Mouse (Mus musculus) liver, embryonic 11.5 days (tissue): Measurements from ENCODE around the gene Palld. TPM values are rescaled to one million over a fixed set of nuclear protein-coding genes. Genes with fewer than 3 reads are reported as not detected.

Source experiments
- ATAC-seq: fragments of 200-750 bp; cut with Nextera tagmentation; replicated peaks from 2 replicates; pipeline ENCODE4 v1.8.0; 2017; ENCODE audit warnings: moderate number of reproducible peaks, mild to moderate bottlenecking, moderate TSS enrichment, moderate library complexity; ENCODE audit not compliant: low FRiP score
- DNase-seq: peaks from one replicate; pipeline ENCODE4 v3.0.0-alpha.2; 2017; ENCODE audit warnings: low spot score
- H3K27ac ChIP-seq: fragments of 300-500 bp; sonication (generic); 2 replicates; pipeline ENCODE4 v1.5.1; 2014; ENCODE audit warnings: mild to moderate bottlenecking, low read depth, low read length, control low read depth
- H3K27me3 ChIP-seq: fragments of 300-500 bp; sonication (generic); replicated peaks from 2 replicates; pipeline ENCODE4 v1.6.1; 2014; ENCODE audit warnings: low read length, mixed read lengths; ENCODE audit not compliant: control insufficient read depth, insufficient read depth
- H3K36me3 ChIP-seq: fragments of 300-500 bp; sonication (generic); 2 replicates; pipeline ENCODE4 v1.6.1; 2014; ENCODE audit warnings: mild to moderate bottlenecking, low read length, moderate library complexity, mixed read lengths; ENCODE audit not compliant: control insufficient read depth, insufficient read depth
- H3K4me1 ChIP-seq: fragments of 300-500 bp; sonication (generic); replicated peaks from 2 replicates; pipeline ENCODE4 v1.6.1; 2014; ENCODE audit warnings: low read length, mixed read lengths; ENCODE audit not compliant: control insufficient read depth, insufficient read depth
- H3K4me2 ChIP-seq: fragments of 300-500 bp; sonication (generic); 2 replicates; pipeline ENCODE4 v1.6.1; 2014; ENCODE audit warnings: mild to moderate bottlenecking, control low read depth, moderate library complexity
- H3K4me3 ChIP-seq: fragments of 300-500 bp; sonication (generic); 2 replicates; pipeline ENCODE4 v1.5.1; 2014; ENCODE audit warnings: low read depth, low read length, control low read depth
- H3K9ac ChIP-seq: fragments of 300-500 bp; sonication (generic); 2 replicates; pipeline ENCODE4 v1.6.1; 2014; ENCODE audit warnings: low read depth, low read length, control low read depth
- H3K9me3 ChIP-seq: fragments of 300-500 bp; sonication (generic); 2 replicates; pipeline ENCODE4 v1.6.1; 2016; ENCODE audit warnings: low read length, inconsistent platforms, mixed read lengths; ENCODE audit not compliant: control insufficient read depth
- WGBS: fragments of 180-500 bp; shearing (Covaris S2); extraction: QIAGEN DNeasy Blood & Tissue Kit; methylation state at CpG from one replicate; pipeline ENCODE4 v1.1.7; 2014; 5-methylcytosine and 5-hydroxymethylcytosine counted together
- polyA plus RNA-seq: library from polyadenylated mRNA; unstranded; fragments of >200 nt; fragmentation: Nextera tagmentation; extraction: Ambion mirVana; gene quantifications from 2 replicates; pipeline ENCODE4 v1.2.1, GENCODE M21; 2014

Palld gene
- polyA plus RNA-seq, 1 experiment from 2014 or later: 22.9 TPM

DNA sequence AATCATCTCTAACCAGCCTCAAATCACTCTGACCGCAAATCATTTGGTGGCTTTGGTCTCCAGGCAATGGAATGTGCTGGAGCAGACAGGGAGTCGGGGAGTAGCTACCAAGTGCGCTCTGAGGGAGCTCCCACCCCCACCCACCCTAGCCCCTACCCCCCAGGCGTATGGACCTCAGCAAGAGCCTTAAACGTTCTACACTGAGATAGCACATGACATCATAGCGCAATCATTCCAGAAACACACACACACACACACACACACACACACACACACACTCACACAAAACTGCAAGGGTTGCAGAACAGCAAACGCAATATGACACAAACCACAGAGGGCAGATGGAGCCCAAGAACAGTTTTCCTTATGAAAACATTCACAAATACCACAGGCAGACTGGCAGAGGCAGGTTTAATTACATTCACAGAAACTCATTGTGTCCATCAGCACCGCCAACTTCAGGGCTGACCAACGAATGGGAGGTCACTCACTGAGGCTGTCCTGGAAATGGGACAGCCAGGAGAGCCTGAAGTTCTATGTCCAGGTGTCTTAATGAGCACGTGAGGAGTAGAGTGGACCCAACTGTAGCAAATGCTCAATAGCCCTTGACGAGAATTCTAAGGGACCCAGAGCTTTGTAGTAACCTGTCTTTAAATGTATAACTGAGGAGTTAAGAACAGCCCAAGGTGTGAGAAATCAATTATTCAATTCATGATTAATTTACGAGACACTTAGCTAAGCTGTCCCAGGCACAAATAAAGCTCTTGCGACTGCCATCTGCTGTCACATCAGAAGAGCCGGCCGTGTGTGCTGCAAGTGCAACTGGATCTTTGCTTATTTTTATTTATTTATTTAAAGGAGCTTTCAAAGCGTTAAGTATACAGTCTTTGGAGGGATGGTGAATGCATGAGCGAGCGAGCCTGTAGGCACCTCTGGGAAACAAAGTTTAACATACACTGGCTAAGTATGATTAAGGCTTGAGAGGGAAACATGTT is 145.2 kb downstream of the Palld start:
- no peaks in the 10 kb centered on the region for H3K9me3 ChIP-seq
- no peak overlapping the region for H3K9ac ChIP-seq
- H3K36me3 ChIP-seq: no peaks in the 10 kb centered on the region
- 51% methylated on average over 18 of the region's 18 CpGs for WGBS
- peaks cover 2% of the 10 kb centered on the region; the same call in 1 of the 2 replicates for H3K4me1 ChIP-seq
- no peak overlapping the region for H3K4me2 ChIP-seq
- DNase-seq (no peak), ATAC-seq (no peak)
- H3K27me3 ChIP-seq: peaks cover 8% of the 10 kb centered on the region; the same call in 1 of the 2 replicates
- H3K4me3 ChIP-seq: no peak overlapping the region
- no peak overlapping the region for H3K27ac ChIP-seq

DNA sequence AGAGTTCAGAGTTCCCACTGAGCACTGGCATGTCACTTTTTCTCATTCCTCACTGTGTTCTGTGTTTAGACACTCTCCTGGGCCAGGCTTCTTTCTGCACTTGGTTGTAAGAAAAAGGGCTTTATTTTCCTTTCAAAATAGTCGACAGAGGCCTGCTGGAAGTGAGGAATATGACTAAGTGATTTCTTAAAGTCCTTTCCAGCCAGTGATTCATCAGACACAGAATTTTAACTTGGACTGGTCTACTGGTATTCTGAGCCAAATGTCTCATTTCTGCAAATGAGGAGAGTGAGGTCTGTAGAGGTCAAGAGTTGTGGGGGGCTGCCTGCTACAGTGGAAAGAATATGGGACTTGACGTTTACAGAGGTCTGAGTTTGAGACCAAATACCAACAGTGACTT is 147.3 kb downstream of the Palld start:
- H3K4me2 ChIP-seq: no peak overlapping the region
- peaks cover 2% of the 10 kb centered on the region; the same call in 1 of the 2 replicates for H3K4me1 ChIP-seq
- H3K36me3 ChIP-seq: no peaks in the 10 kb centered on the region
- no peak overlapping the region for H3K9ac ChIP-seq
- H3K9me3 ChIP-seq: no peaks in the 10 kb centered on the region
- WGBS: 71% methylated on average over 2 of the region's 2 CpGs
- no peak overlapping the region for H3K27ac ChIP-seq
- DNase-seq: no peak
- ATAC-seq: no peak
- H3K4me3 ChIP-seq: no peak overlapping the region
- H3K27me3 ChIP-seq: peaks cover 6% of the 10 kb centered on the region; the same call in 1 of the 2 replicates

DNA sequence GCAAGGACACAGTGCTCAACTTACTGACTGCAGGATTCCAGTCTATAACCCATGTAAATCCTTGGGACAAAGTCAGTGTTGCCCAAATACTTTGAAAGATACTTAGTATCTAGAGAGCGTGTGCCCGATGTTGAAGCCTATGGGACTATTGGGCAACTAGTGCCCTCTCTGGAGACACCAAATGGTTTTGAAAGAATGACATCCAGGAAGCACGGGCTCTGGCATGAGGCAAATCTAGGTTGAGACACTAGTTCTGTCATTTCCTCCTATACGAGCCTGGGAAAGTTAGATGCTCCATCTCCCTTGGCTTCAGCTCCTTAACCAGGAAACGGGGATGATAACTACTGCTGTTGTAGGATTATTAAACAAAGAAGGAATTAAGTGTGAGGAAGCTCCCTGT is 155.4 kb downstream of the Palld start:
- no peaks in the 10 kb centered on the region for H3K9me3 ChIP-seq
- no peaks in the 10 kb centered on the region for H3K36me3 ChIP-seq
- no peak overlapping the region for H3K27ac ChIP-seq
- ATAC-seq: no peak
- no peak for DNase-seq
- H3K4me3 ChIP-seq: no peak overlapping the region
- no peak overlapping the region for H3K9ac ChIP-seq
- peaks cover 5% of the 10 kb centered on the region; the same call in 1 of the 2 replicates for H3K4me1 ChIP-seq
- no peak overlapping the region for H3K4me2 ChIP-seq
- WGBS: 82% methylated on average over 5 of the region's 5 CpGs
- no peaks in the 10 kb centered on the region for H3K27me3 ChIP-seq

DNA sequence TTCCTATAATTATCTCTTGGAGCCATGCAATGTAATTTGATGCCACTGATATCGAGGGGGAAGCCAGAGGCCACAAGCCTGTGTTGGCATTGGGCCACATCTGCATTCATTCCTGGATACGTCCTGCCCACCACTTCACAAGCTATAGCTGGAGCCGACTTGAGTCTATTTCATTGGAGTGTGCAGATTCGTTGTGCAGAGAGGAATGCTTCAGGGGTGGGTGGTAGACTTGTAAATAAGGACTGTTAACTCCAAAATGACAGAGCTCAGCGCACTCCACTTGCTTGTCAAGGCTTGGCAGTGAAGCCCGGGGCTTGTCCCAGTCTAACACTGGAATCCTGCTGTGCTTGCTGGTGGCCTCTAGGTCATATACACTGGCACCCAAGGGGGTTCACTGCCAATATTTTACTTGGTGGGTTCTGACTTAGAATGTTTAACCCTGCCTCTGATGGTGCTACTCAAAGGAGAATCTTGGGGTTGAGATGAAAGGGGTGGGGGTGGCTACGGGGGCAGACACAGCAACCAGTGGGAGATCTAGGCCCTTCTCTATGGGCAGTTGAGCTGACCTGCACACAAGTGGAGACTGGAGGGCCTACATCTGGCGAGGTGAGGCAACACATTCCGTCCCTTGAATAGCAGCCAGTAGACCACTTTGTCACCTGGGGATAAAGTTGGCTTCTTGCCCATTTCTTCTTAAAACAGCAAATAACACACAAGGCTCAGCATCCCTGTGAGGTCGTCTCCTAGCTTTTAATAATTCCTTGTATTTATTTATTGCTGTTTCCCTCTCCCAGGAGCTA is 157.1 kb downstream of the Palld start:
- WGBS: 52% methylated on average over 10 of the region's 10 CpGs
- peaks cover 5% of the 10 kb centered on the region; the same call in 1 of the 2 replicates for H3K4me1 ChIP-seq

DNA sequence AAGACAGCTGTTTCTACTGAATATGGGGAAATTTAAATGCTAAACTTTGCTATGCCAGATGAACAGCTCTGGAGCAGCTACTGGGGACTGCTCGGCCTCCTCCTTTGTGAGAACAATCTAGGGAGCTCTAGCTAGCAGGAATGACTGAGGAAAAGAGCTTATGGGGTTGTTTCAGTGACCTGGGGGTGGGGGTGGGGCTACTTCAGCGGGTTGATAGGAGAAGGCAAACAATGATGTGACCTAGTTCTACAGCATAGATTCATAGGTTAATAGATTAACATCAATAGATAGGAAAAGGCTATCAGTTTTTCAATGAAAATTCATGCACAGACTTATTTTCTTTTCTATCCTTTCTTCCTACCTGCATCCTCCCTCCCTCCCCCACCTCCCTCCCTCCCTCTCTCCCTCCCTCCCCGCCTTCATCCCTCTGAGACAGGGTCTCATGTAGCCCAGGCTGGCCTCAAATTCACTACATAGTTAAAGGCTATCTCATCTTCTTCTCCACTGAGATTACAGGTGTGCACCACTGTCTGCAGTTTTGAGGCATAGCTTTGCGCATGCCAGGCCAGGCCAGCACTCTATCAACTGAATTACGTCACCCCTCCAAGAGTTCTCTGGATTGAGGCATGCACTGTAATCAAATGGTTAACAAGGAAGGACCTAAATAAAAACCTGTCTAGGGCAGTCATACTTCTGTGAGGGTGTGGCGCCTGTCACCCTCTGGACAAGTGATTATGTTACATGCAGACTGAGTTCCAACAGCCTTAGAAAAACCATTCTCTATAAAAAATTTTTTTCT is 158.5 kb downstream of the Palld start:
- Histone ChIP-seq H3K27me3 (no peaks in the 10 kb centered on the region), H3K9ac (no peak overlapping the region), H3K4me3 (no peak overlapping the region), H3K36me3 (no peaks in the 10 kb centered on the region), H3K9me3 (no peaks in the 10 kb centered on the region), H3K4me1 (peaks cover 5% of the 10 kb centered on the region; the same call in 1 of the 2 replicates), H3K4me2 (no peak overlapping the region), H3K27ac (no peak overlapping the region)
- WGBS: 69% methylated on average over 6 of the region's 6 CpGs
- DNase-seq (no peak), ATAC-seq (no peak)

More for the DNA sequence above, 157.1 kb downstream of the Palld start:
- Histone ChIP-seq H3K9ac (no peak overlapping the region), H3K9me3 (no peaks in the 10 kb centered on the region), H3K4me3 (no peak overlapping the region), H3K36me3 (no peaks in the 10 kb centered on the region), H3K27ac (no peak overlapping the region), H3K4me2 (no peak overlapping the region), H3K27me3 (no peaks in the 10 kb centered on the region)
- DNase-seq (no peak), ATAC-seq (no peak)

DNA sequence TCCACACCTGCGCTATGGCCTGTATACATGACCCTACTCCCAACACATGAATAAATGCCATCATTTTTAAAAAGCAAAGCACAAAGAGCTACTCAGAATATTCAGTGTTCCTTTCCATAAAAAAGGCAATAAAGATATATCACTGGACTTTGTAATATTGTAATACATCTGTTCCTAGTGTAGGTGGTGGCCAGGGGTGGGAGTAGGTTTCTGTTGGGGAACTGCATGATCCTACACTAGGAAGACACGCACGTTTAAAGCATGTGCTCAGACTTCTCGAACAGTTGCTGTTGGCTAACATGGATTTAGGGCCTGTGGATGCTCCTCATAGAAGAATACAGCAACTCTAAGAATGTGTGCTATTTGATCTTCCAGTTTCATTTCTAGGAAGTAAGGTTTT is 165.0 kb downstream of the Palld start:
- no peaks in the 10 kb centered on the region for H3K36me3 ChIP-seq
- no peak overlapping the region for H3K4me2 ChIP-seq
- no peak for DNase-seq
- H3K9ac ChIP-seq: no peak overlapping the region
- no peak overlapping the region for H3K4me3 ChIP-seq
- H3K4me1 ChIP-seq: no peaks in the 10 kb centered on the region
- no peak for ATAC-seq
- H3K27ac ChIP-seq: no peak overlapping the region
- 81% methylated on average over 4 of the region's 4 CpGs for WGBS
- H3K27me3 ChIP-seq: no peaks in the 10 kb centered on the region
- H3K9me3 ChIP-seq: no peaks in the 10 kb centered on the region

DNA sequence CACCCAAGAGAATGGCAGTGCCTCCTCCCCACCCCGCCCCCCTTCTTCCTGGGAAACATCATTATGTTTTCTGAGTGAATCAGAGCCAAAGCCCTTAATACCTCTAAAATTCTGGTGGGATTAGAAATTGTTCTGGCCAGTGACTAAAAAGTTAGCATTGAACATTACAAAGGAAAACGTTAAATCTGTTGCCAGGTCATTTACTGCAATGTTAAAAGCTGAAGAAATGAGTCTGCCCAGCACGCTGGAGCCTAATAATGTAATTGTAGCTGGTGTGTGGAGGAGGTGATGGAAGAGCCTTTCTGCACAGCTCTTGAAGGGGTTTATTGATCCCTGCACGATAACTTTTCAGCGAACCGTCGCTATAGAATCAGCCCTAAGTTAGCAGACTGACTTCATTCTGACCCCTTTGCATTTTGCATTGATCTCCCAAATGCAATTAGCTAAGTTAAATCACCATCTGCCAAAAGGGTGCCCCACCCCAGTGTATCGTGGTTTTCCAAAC is 165.7 kb downstream of the Palld start:
- H3K27ac ChIP-seq: no peak overlapping the region
- H3K4me3 ChIP-seq: no peak overlapping the region
- H3K4me1 ChIP-seq: no peaks in the 10 kb centered on the region
- WGBS: 81% methylated on average over 8 of the region's 8 CpGs
- DNase-seq: no peak
- H3K27me3 ChIP-seq: no peaks in the 10 kb centered on the region
- no peak overlapping the region for H3K4me2 ChIP-seq
- H3K9me3 ChIP-seq: no peaks in the 10 kb centered on the region
- ATAC-seq: no peak
- H3K9ac ChIP-seq: no peak overlapping the region
- H3K36me3 ChIP-seq: no peaks in the 10 kb centered on the region

DNA sequence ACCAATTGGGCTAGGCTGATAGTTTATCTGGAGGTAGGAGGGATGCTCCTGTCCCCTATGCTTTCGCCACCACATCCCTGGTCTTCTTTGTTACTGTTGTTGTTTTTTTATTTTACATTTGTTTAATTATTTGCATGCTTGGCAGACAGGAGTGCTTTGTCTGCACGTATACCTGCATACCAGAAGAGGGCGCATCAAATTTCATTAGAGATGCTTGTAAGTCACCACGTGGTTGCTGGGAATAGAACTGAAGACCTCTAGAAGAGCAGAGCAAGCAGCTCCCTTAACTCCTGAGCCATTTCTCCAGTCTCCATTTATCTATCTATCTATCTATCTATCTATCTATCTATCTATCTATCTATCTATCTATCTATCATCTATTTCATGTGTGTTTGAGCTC is 166.4 kb downstream of the Palld start:
- ATAC-seq (no peak), DNase-seq (no peak)
- no peak overlapping the region for H3K4me2 ChIP-seq
- no peaks in the 10 kb centered on the region for H3K9me3 ChIP-seq
- H3K27me3 ChIP-seq: no peaks in the 10 kb centered on the region
- H3K9ac ChIP-seq: no peak overlapping the region
- WGBS: 54% methylated on average over 4 of the region's 4 CpGs
- no peak overlapping the region for H3K27ac ChIP-seq
- H3K4me3 ChIP-seq: no peak overlapping the region
- no peaks in the 10 kb centered on the region for H3K4me1 ChIP-seq
- H3K36me3 ChIP-seq: no peaks in the 10 kb centered on the region
